Mouse (Mus musculus) intestine, postnatal 0 days (tissue): Measurements from ENCODE around the gene Tmem259. TPM values are rescaled to one million over a fixed set of nuclear protein-coding genes. Genes with fewer than 3 reads are reported as not detected.
"Not testable (repeated sequence)": the region's sequence is repeated elsewhere in the genome, so short reads cannot be mapped to it uniquely, and the experiment has no call there.

Experiments used
- ATAC-seq: fragments of 200-750 bp; cut with Nextera tagmentation; 2 replicates; pipeline ENCODE4 v1.8.0; 2017; ENCODE audit warnings: mild to moderate bottlenecking, moderate TSS enrichment, moderate library complexity
- H3K27ac ChIP-seq: fragments of 300-500 bp; sonication (generic); 2 replicates; pipeline ENCODE4 v1.5.1; 2014; ENCODE audit warnings: mild to moderate bottlenecking, low read depth, low read length, moderate library complexity
- H3K27me3 ChIP-seq: fragments of 300-500 bp; sonication (generic); replicated peaks from 2 replicates; pipeline ENCODE4 v1.6.1; 2014; ENCODE audit warnings: low read length, mixed read lengths; ENCODE audit not compliant: control insufficient read depth, insufficient read depth
- H3K36me3 ChIP-seq: fragments of 300-500 bp; sonication (generic); 2 replicates; pipeline ENCODE4 v1.6.1; 2014; ENCODE audit warnings: mild to moderate bottlenecking, moderate library complexity; ENCODE audit not compliant: control insufficient read depth, insufficient read depth
- H3K4me1 ChIP-seq: fragments of 300-500 bp; sonication (generic); replicated peaks from 2 replicates; pipeline ENCODE4 v1.6.1; 2014; ENCODE audit warnings: antibody characterized with exemption, low read length, mixed read lengths; ENCODE audit not compliant: control insufficient read depth, insufficient read depth
- H3K4me2 ChIP-seq: fragments of 300-500 bp; sonication (generic); replicated peaks from 2 replicates; pipeline ENCODE4 v1.6.1; 2014; ENCODE audit warnings: low read depth, mild to moderate bottlenecking, moderate library complexity
- H3K4me3 ChIP-seq: fragments of 300-500 bp; sonication (generic); 2 replicates; pipeline ENCODE4 v1.5.1; 2014; ENCODE audit warnings: low read depth, low read length
- H3K9ac ChIP-seq: fragments of 300-500 bp; sonication (generic); 2 replicates; pipeline ENCODE4 v1.6.1; 2014; ENCODE audit warnings: mild to moderate bottlenecking, low read depth, low read length
- H3K9me3 ChIP-seq: fragments of 300-500 bp; sonication (generic); 2 replicates; pipeline ENCODE4 v1.6.1; 2016; ENCODE audit warnings: mixed run types; ENCODE audit not compliant: control insufficient read depth
- CTCF ChIP-seq: sonication (generic); IDR thresholded peaks from 2 replicates; pipeline ENCODE4 v1.5.1; 2016; ENCODE audit warnings: low read depth, mild to moderate bottlenecking, control low read depth, antibody characterized with exemption, moderate library complexity
- WGBS: fragments of 180-500 bp; shearing (Covaris S2); extraction: QIAGEN DNeasy Blood & Tissue Kit; methylation state at CpG from one replicate; pipeline ENCODE4 v1.1.7; 2014; 5-methylcytosine and 5-hydroxymethylcytosine counted together
- polyA plus RNA-seq: library from polyadenylated mRNA; unstranded; fragments of >200 nt; fragmentation: Nextera tagmentation; extraction: Ambion mirVana; gene quantifications from 2 replicates; pipeline ENCODE4 v1.2.1, GENCODE M21; 2015

Tmem259 gene
- polyA plus RNA-seq, 1 experiment from 2014 or later, result 24.7 TPM

DNA sequence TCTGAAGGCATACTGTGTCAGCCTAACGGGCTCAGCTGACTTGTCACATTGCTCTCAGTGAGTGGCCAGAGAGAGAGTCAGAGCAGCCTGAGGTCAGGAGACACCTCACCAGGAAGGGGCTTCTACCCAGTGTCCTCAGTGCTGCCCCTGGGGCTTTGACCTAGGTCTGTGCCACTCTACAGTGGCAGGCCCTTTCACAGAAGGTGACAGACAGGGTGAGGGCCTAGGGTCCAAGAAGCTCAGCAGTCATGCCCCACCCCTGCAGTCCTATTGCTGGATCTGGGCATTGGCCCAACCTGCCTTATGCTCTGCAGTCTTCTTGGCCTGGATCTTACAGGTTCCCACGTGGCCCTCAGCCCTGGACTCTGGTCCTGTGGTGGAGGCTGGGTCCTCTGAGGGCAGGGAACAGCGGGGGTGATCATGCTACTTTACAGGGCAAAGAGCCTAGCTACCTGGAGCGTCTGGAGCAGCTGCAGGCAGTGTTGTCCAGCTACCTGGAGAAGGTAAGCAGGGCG, 17.2 kb downstream of the Tmem259 start:
- H3K36me3 ChIP-seq, result peaks cover 45% of the 10 kb centered on the region
- no peaks in the 10 kb centered on the region for H3K4me1 ChIP-seq
- H3K4me3 ChIP-seq, result no peak overlapping the region
- TF ChIP-seq CTCF, result no peak
- H3K27me3 ChIP-seq, result peaks cover 18% of the 10 kb centered on the region
- H3K9ac ChIP-seq, result no peak overlapping the region
- 89% methylated on average over 5 of the region's 5 CpGs for WGBS
- H3K27ac ChIP-seq, result no peak overlapping the region
- H3K4me2 ChIP-seq, result no peak overlapping the region
- no peaks in the 10 kb centered on the region for H3K9me3 ChIP-seq
- peak; percentile 14; the same call in 1 of the 2 replicates for ATAC-seq

GRCm38 (mm10) chr10:79965325-79965724, 18.8 kb downstream of the Tmem259 start:
- H3K36me3 ChIP-seq, result peaks cover 45% of the 10 kb centered on the region

GRCm38 (mm10) chr10:79964727-79965126, 19.4 kb downstream of the Tmem259 start:
- WGBS, result 88% methylated on average over 7 of the region's 7 CpGs
- no peak overlapping the region for H3K9ac ChIP-seq

More at GRCm38 (mm10) chr10:79965325-79965724, 18.8 kb downstream of the Tmem259 start:
- no peak for ATAC-seq
- Histone ChIP-seq H3K4me1 (no peaks in the 10 kb centered on the region), H3K4me2 (no peak overlapping the region), H3K27me3 (0 out of 2 replicates have a peak, but pooled peaks cover 3% of the 10 kb centered on the region), H3K9ac (no peak overlapping the region), H3K4me3 (no peak overlapping the region), H3K9me3 (no peaks in the 10 kb centered on the region), H3K27ac (no peak overlapping the region)
- no peak for TF ChIP-seq CTCF
- WGBS, result 92% methylated on average over 5 of the region's 5 CpGs

DNA sequence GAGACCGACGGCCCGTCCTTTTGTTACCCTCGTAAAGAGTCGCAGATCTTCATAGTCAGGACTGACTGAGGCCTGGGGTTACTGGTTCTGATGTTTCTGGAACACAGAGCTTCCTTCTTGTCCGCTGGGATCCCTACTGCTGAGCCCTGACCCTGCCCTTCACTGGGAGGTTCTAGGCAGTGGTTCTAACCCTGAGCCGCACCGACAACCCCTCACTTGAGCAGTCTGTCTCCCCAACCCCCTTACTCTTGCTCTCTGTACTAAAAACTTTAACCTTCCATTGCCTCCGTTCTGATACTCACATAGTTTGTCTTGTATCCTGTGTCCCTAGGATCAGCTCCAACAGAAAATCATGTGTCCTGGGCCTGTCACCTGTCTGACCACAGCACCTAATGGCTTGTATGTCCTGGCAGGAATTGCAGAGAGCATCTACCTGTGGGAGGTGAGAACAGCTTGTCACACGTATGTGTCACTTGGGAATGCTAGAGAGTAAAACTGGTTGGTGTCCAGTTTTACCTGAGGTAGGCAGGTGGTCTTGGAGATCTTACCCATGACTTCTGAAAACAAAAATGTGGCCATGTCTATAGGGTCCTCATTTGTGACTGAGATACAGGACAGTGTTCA, 23.3 kb downstream of the Tmem259 start:
- no peak for TF ChIP-seq CTCF
- 11% methylated on average over 10 of the region's 10 CpGs for WGBS
- ATAC-seq, result no peak
- peak overlapping the region; percentile 84 for H3K4me2 ChIP-seq
- no peaks in the 10 kb centered on the region for H3K4me1 ChIP-seq
- H3K27me3 ChIP-seq, result no peaks in the 10 kb centered on the region
- peaks cover 23% of the 10 kb centered on the region for H3K36me3 ChIP-seq
- H3K9me3 ChIP-seq, result no peaks in the 10 kb centered on the region
- H3K9ac ChIP-seq, result peak overlapping the region; percentile 64
- H3K27ac ChIP-seq, result no peak overlapping the region
- peak overlapping the region; percentile 85 for H3K4me3 ChIP-seq

More at GRCm38 (mm10) chr10:79964727-79965126, 19.4 kb downstream of the Tmem259 start:
- Histone ChIP-seq H3K36me3 (peaks cover 45% of the 10 kb centered on the region), H3K4me2 (no peak overlapping the region), H3K4me1 (no peaks in the 10 kb centered on the region), H3K9me3 (no peaks in the 10 kb centered on the region), H3K27ac (no peak overlapping the region), H3K4me3 (no peak overlapping the region), H3K27me3 (no peaks in the 10 kb centered on the region)
- no peak for TF ChIP-seq CTCF
- ATAC-seq, result no peak

- Histone ChIP-seq H3K9me3 (no peaks in the 10 kb centered on the region), H3K36me3 (peaks cover 17% of the 10 kb centered on the region), H3K4me2 (peak within 1 kb of the TSS; percentile 84), H3K27me3 (no peaks in the 10 kb centered on the region), H3K4me1 (no peaks in the 10 kb centered on the region), H3K27ac (no peak within 1 kb of the TSS), H3K9ac (peak within 1 kb of the TSS; percentile 64), H3K4me3 (peak within 1 kb of the TSS; percentile 85)
- WGBS, result under 1% methylated on average over 61 of the region's 61 CpGs
- peak; percentile 99 for TF ChIP-seq CTCF
- ATAC-seq, result peak; percentile 88
These were observed 24.1 kb downstream of the Tmem259 start, which contains the start of gene Wdr18 for GRCm38 (mm10) chr10:79959847-79960601. Wdr18 (plus strand) TSS chr10:79960152.

- H3K36me3 ChIP-seq, result peaks cover 11% of the 10 kb centered on the region
- peak overlapping the region; percentile 84 for H3K4me2 ChIP-seq
- H3K9ac ChIP-seq, H3K4me1 ChIP-seq, H3K9me3 ChIP-seq, H3K27me3 ChIP-seq, H3K27ac ChIP-seq: not testable (repeated sequence)
- 27% methylated on average over 10 of the region's 10 CpGs for WGBS
- H3K4me3 ChIP-seq, result peak overlapping the region; percentile 85; the same call in 1 of the 2 replicates
- ATAC-seq, result 0 out of 2 replicates have a peak, but pooled peaks have one; percentile 26
These were observed 24.7 kb downstream of the Tmem259 start for GRCm38 (mm10) chr10:79959412-79959811.
